Mouse (Mus musculus) CH12.LX (cell line): ENCODE measurements around the gene Fbxl22. TPM values are rescaled to one million over a fixed set of nuclear protein-coding genes. Genes with fewer than 3 reads are reported as not detected.

ENCODE experiments used
- DNase-seq: peaks from one replicate; pipeline ENCODE4 v3.0.0-alpha.2; 2013; ENCODE audit errors: extremely low read depth
- H3K27ac ChIP-seq: 2 replicates; pipeline ENCODE4 v1.5.1; 2012; ENCODE audit warnings: low read depth, mild to moderate bottlenecking, control low read depth, moderate library complexity; ENCODE audit not compliant: insufficient read depth
- H3K27me3 ChIP-seq: replicated peaks from 2 replicates; pipeline ENCODE3; 2012; ENCODE audit warnings: inconsistent platforms
- H3K36me3 ChIP-seq, 2 experiments: replicated peaks in 1 of 2; 2 replicates each; pipeline versions ENCODE3 to v1.6.1; 2012; ENCODE audit warnings: inconsistent platforms in 1 of 2, low read length in 1 of 2, mild to moderate bottlenecking in 1 of 2, mixed read lengths in 1 of 2, moderate library complexity in 1 of 2; ENCODE audit not compliant: control insufficient read depth in 1 of 2, insufficient read depth in 1 of 2
- H3K4me1 ChIP-seq, 2 experiments: 2 replicates each; pipeline ENCODE4 v1.6.1; 2012; ENCODE audit warnings: inconsistent platforms in 1 of 2, moderate library complexity in 1 of 2; ENCODE audit not compliant: insufficient read depth in 2 of 2, control insufficient read depth in 1 of 2
- H3K4me2 ChIP-seq: 2 replicates; pipeline ENCODE4 v1.6.1; 2012; ENCODE audit warnings: low read depth, mild to moderate bottlenecking, control low read depth; ENCODE audit not compliant: poor library complexity, insufficient read depth, severe bottlenecking
- H3K4me3 ChIP-seq, 3 experiments: fragments of 150-350 bp in 1 of 3; sonication (generic) in 1 of 3; replicated peaks in 1 of 3; 2 replicates each; pipeline versions ENCODE3 to v1.5.1; 2011 to 2012; ENCODE audit warnings: low read depth in 2 of 3, low read length in 2 of 3, mild to moderate bottlenecking in 2 of 3, moderate library complexity in 2 of 3, control low read depth in 1 of 3, improper control_type of control experiment in 1 of 3, inconsistent platforms in 1 of 3, mixed read lengths in 1 of 3; ENCODE audit not compliant: poor library complexity in 1 of 3
- H3K79me2 ChIP-seq: replicated peaks from 2 replicates; pipeline ENCODE4 v1.6.1; 2012; ENCODE audit warnings: mild to moderate bottlenecking, moderate library complexity; ENCODE audit not compliant: control insufficient read depth, poor library complexity, insufficient read depth, severe bottlenecking; ENCODE audit errors: extremely low read depth
- H3K9ac ChIP-seq: 2 replicates; pipeline ENCODE4 v1.6.1; 2012; ENCODE audit warnings: low read depth, mild to moderate bottlenecking, control low read depth, moderate library complexity; ENCODE audit not compliant: insufficient read depth
- H3K9me3 ChIP-seq: replicated peaks from 2 replicates; pipeline ENCODE3; 2012; ENCODE audit warnings: low read length, inconsistent platforms, mixed read lengths
- CHD1 ChIP-seq: IDR thresholded peaks from 2 replicates; pipeline ENCODE4 v1.6.1; 2012; ENCODE audit warnings: low read depth, low read length, improper control_type of control experiment, inconsistent platforms
- CHD2 ChIP-seq: IDR thresholded peaks from 2 replicates; pipeline ENCODE4 v1.6.1; 2011; ENCODE audit warnings: low read length, improper control_type of control experiment
- CTCF ChIP-seq, 2 experiments: IDR thresholded peaks in 1 of 2; conservative IDR thresholded peaks in 1 of 2; 2 replicates each; pipeline ENCODE4 v1.5.1; 2011 to 2012; ENCODE audit warnings: low read depth in 2 of 2, low read length in 2 of 2, improper control_type of control experiment in 1 of 2, inconsistent platforms in 1 of 2, mild to moderate bottlenecking in 1 of 2, moderate library complexity in 1 of 2
- E2F4 ChIP-seq: IDR thresholded peaks from 2 replicates; pipeline ENCODE4 v1.6.1; 2011; ENCODE audit warnings: low read depth, low read length, improper control_type of control experiment; ENCODE audit not compliant: insufficient replicate concordance
- ELF1 ChIP-seq: IDR thresholded peaks from 2 replicates; pipeline ENCODE4 v1.6.1; 2014; ENCODE audit warnings: low read depth, mild to moderate bottlenecking, inconsistent platforms, low read length, improper control_type of control experiment
- ETS1 ChIP-seq: conservative IDR thresholded peaks from 2 replicates; pipeline ENCODE4 v1.6.1; 2012; ENCODE audit warnings: low read depth, mild to moderate bottlenecking, inconsistent platforms, low read length, improper control_type of control experiment, moderate library complexity
- GABPA ChIP-seq: IDR thresholded peaks from 2 replicates; pipeline ENCODE4 v1.6.1; 2012; ENCODE audit warnings: low read depth, low read length, improper control_type of control experiment, inconsistent platforms; ENCODE audit not compliant: insufficient replicate concordance
- HCFC1 ChIP-seq: IDR thresholded peaks from 2 replicates; pipeline ENCODE4 v1.6.1; 2012; ENCODE audit warnings: low read depth, mild to moderate bottlenecking, inconsistent platforms, low read length, improper control_type of control experiment
- JUND ChIP-seq: conservative IDR thresholded peaks from 2 replicates; pipeline ENCODE4 v1.6.1; 2011; ENCODE audit warnings: low read depth, low read length, improper control_type of control experiment
- MAFK ChIP-seq: IDR thresholded peaks from 2 replicates; pipeline ENCODE4 v1.6.1; 2011; ENCODE audit warnings: low read length, improper control_type of control experiment; ENCODE audit not compliant: insufficient replicate concordance
- MAZ ChIP-seq: IDR thresholded peaks from 2 replicates; pipeline ENCODE4 v1.6.1; 2012; ENCODE audit warnings: low read depth, mild to moderate bottlenecking, inconsistent platforms, low read length, improper control_type of control experiment, moderate library complexity
- MXI1 ChIP-seq: IDR thresholded peaks from 2 replicates; pipeline ENCODE4 v1.6.1; 2011; ENCODE audit warnings: mild to moderate bottlenecking, low read depth, low read length, improper control_type of control experiment
- NELFE ChIP-seq: IDR thresholded peaks from 2 replicates; pipeline ENCODE4 v1.6.1; 2011; ENCODE audit warnings: low read depth, low read length, improper control_type of control experiment
- NRF1 ChIP-seq: IDR thresholded peaks from 2 replicates; pipeline ENCODE4 v1.6.1; 2014; ENCODE audit warnings: low read depth, mild to moderate bottlenecking, inconsistent platforms, low read length, improper control_type of control experiment, moderate library complexity
- POLR2A ChIP-seq: IDR thresholded peaks from 2 replicates; pipeline ENCODE4 v1.6.1; 2011; ENCODE audit warnings: low read depth, mild to moderate bottlenecking, improper control_type of control experiment, low read length
- SIN3A ChIP-seq: IDR thresholded peaks from 2 replicates; pipeline ENCODE4 v1.6.1; 2012; ENCODE audit warnings: low read length, improper control_type of control experiment, inconsistent platforms
- SMC3 ChIP-seq: IDR thresholded peaks from 2 replicates; pipeline ENCODE4 v1.6.1; 2011; ENCODE audit warnings: low read depth, low read length, improper control_type of control experiment
- TBP ChIP-seq: conservative IDR thresholded peaks from 2 replicates; pipeline ENCODE4 v1.6.1; 2011; ENCODE audit warnings: low read depth, low read length, improper control_type of control experiment
- TCF12 ChIP-seq: IDR thresholded peaks from 2 replicates; pipeline ENCODE4 v1.6.1; 2014; ENCODE audit warnings: low read depth, mild to moderate bottlenecking, inconsistent platforms, low read length, improper control_type of control experiment
- USF1 ChIP-seq: IDR thresholded peaks from 2 replicates; pipeline ENCODE4 v1.6.1; 2014; ENCODE audit warnings: low read depth, mild to moderate bottlenecking, inconsistent platforms, low read length, improper control_type of control experiment
- ZC3H11A ChIP-seq: IDR thresholded peaks from 2 replicates; pipeline ENCODE4 v1.6.1; 2012; ENCODE audit warnings: low read depth, mild to moderate bottlenecking, inconsistent platforms, low read length, improper control_type of control experiment
- ZKSCAN1 ChIP-seq: IDR thresholded peaks from 2 replicates; pipeline ENCODE4 v1.6.1; 2012; ENCODE audit warnings: low read depth, inconsistent platforms, low read length, improper control_type of control experiment, borderline replicate concordance
- ZMIZ1 ChIP-seq: IDR thresholded peaks from 2 replicates; pipeline ENCODE4 v1.6.1; 2012; ENCODE audit warnings: low read depth, mild to moderate bottlenecking, inconsistent platforms, low read length, improper control_type of control experiment
- dilution Hi-C: fragments of 300-500 bp; cut with MboI; formaldehyde crosslinking; loops from 2 replicates; pipeline ENCODE4 v1.14.3; 2020; ENCODE audit warnings: low sequenced_read_pairs; ENCODE audit not compliant: extremely low pct_unique_long_range_greater_than_20kb, extremely low pct_ligation_motif_present
- in situ Hi-C: fragments of 300-500 bp; cut with MboI; formaldehyde crosslinking; loops from 3 replicates; pipeline ENCODE4 v1.14.3; 2019; ENCODE audit warnings: low sequenced_read_pairs, low pct_ligation_motif_present, low pct_unique_long_range_greater_than_20kb, mixed read lengths
- polyA plus RNA-seq: library from polyadenylated mRNA; unstranded; fragments of >175 nt; gene quantifications from 2 replicates; pipeline ENCODE4 v1.2.1, GENCODE M21; 2012; ENCODE audit warnings: low read depth; ENCODE audit not compliant: insufficient read length
- total RNA-seq, 2 experiments: library from RNA; depleted of rRNA; stranded (reverse); fragments of 300-350 nt in 1 of 2; fragments of >200 nt in 1 of 2; gene quantifications; 2 replicates each; pipeline ENCODE4 v1.2.3; 2012 to 2014

Fbxl22 gene
- total and polyA plus RNA-seq, 3 experiments: 0.19 to 0.34 (median 0.21) TPM

- no peak for DNase-seq
- Histone ChIP-seq H3K79me2 (no peaks in the 10 kb centered on the region), H3K4me2 (no peak overlapping the region), H3K9me3 (no peaks in the 10 kb centered on the region), H3K9ac (no peak overlapping the region), H3K36me3 (peaks cover 0 to 12% of the 10 kb centered on the region in 2 experiments), H3K27me3 (no peaks in the 10 kb centered on the region), H3K4me3 (no peak overlapping the region), H3K27ac (no peak overlapping the region), H3K4me1 (peaks cover 0 to 19% of the 10 kb centered on the region in 2 experiments; a peak in 1 of 4 replicates)
- dilution Hi-C loops: no loop called here
- in situ Hi-C loops: no loop called here
- TF ChIP-seq CTCF (conservative IDR thresholded peaks at IDR 0.05 in 1 of 2, IDR thresholded peaks at IDR 0.05 in 1 of 2; ENCODE audit: low read depth in 2 of 2, low read length in 2 of 2): no peak
- no peak for TF ChIP-seq ETS1
- no peak for TF ChIP-seq CHD1
- no peak for TF ChIP-seq USF1
- no peak for TF ChIP-seq JUND
- no peak for TF ChIP-seq ELF1
- TF ChIP-seq SMC3: no peak
- no peak for TF ChIP-seq GABPA
- TF ChIP-seq SIN3A: no peak
- TF ChIP-seq MXI1: no peak
- no peak for TF ChIP-seq ZMIZ1
- no peak for TF ChIP-seq TBP
- TF ChIP-seq ZKSCAN1: no peak
These were observed 47.1 kb upstream of the Fbxl22 start for GRCm38 (mm10) chr9:66561496-66561895.

- H3K4me1 ChIP-seq: peaks cover 0 to 19% of the 10 kb centered on the region in 2 experiments; a peak in 1 of 4 replicates
- no peak overlapping the region for H3K27ac ChIP-seq
- no peak overlapping the region for H3K4me2 ChIP-seq
- in situ Hi-C loops: no loop called here
- H3K27me3 ChIP-seq: no peaks in the 10 kb centered on the region
- no peaks in the 10 kb centered on the region for H3K9me3 ChIP-seq
- no peaks in the 10 kb centered on the region for H3K79me2 ChIP-seq
- H3K36me3 ChIP-seq: peaks cover 0 to 12% of the 10 kb centered on the region in 2 experiments
- TF ChIP-seq ZC3H11A (no peak), SMC3 (no peak), MAZ (no peak), E2F4 (no peak), ZKSCAN1 (no peak), NELFE (no peak), POLR2A (no peak), USF1 (no peak), CHD2 (no peak), TCF12 (no peak), JUND (no peak), ETS1 (no peak), HCFC1 (no peak), MAFK (no peak), ELF1 (no peak), NRF1 (no peak)
- dilution Hi-C loops: no loop called here
- H3K9ac ChIP-seq: no peak overlapping the region
- H3K4me3 ChIP-seq: no peak overlapping the region
- no peak for DNase-seq
These were observed 46.3 kb upstream of the Fbxl22 start for GRCm38 (mm10) chr9:66560728-66561127.
